Mouse (Mus musculus) subcutaneous adipose tissue, adult 2 months (tissue): ENCODE results near the gene Srebf2. TPM values are rescaled to one million over a fixed set of nuclear protein-coding genes. Genes with fewer than 3 reads are reported as not detected.

Experiments used
- polyA plus RNA-seq: library from polyadenylated mRNA; depleted of rRNA; stranded (reverse); fragments of >200 nt; gene quantifications from 2 replicates; pipeline ENCODE4 v1.2.3, GENCODE M21; 2012; ENCODE audit warnings: low replicate concordance; rRNA removed

The Srebf2 gene
- polyA plus RNA-seq, result 60.2 and 70.3 TPM in 2 replicates

GRCm38 (mm10) chr15:82146770-82147610 is at the start of gene Srebf2:
Gene Srebf2, plus strand, starts transcription at chr15:82147181.

GRCm38 (mm10) chr15:82127426-82128374 is 19.3 kb upstream of the Srebf2 start, which contains the start of gene Ccdc134:
Gene Ccdc134, plus strand, starts transcription at chr15:82127922.

GRCm38 (mm10) chr15:82212752-82213063 is 65.7 kb downstream of the Srebf2 start, which contains the start of gene Shisa8:
Gene Shisa8, minus strand, starts transcription at chr15:82212815.

GRCm38 (mm10) chr15:82223657-82224601 is 76.9 kb downstream of the Srebf2 start, which contains the start of gene Tnfrsf13c:
Gene Tnfrsf13c, minus strand, starts transcription at chr15:82224369.

GRCm38 (mm10) chr15:82244115-82244804 is 97.3 kb downstream of the Srebf2 start, which contains the start of gene Cenpm:
Gene Cenpm, minus strand, starts transcription at chr15:82244748.

GRCm38 (mm10) chr15:82252097-82252496 is 105.1 kb downstream of the Srebf2 start, which contains the start of gene 1500009C09Rik:
Gene 1500009C09Rik, plus strand, starts transcription at chr15:82252397.

Other genes starting within 250 kb of the Srebf2 start
- 20.3 and 22.0 TPM in 2 replicates for gene Polr3h, start 220.9 kb upstream of the Srebf2 start, polyA plus RNA-seq
- gene Csdc2, start 210.4 kb upstream of the Srebf2 start, polyA plus RNA-seq, result 3.8 and 39.1 TPM in 2 replicates
- 109 and 124 TPM in 2 replicates for gene Pmm1, start 186.3 kb upstream of the Srebf2 start, polyA plus RNA-seq
- not detected in 2 replicates for gene 1700029P11Rik, start 166.6 kb upstream of the Srebf2 start, polyA plus RNA-seq
- 23.3 and 33.3 TPM in 2 replicates for gene Xrcc6, start 159.3 kb upstream of the Srebf2 start, polyA plus RNA-seq
- 28.1 and 41.7 TPM in 2 replicates for gene Desi1, start 113.3 kb upstream of the Srebf2 start, polyA plus RNA-seq
- gene Snu13, start 99.6 kb upstream of the Srebf2 start, polyA plus RNA-seq, result 50.4 and 75.6 TPM in 2 replicates
- gene 4930407I10Rik, start 88.0 kb upstream of the Srebf2 start, polyA plus RNA-seq, result not detected in 2 replicates
- gene Mei1, start 77.2 kb upstream of the Srebf2 start, polyA plus RNA-seq, result 0.04 TPM in 1 of 2 replicates, not detected in the other
- gene Ccdc134, start 19.3 kb upstream of the Srebf2 start, polyA plus RNA-seq, result 10.0 and 14.9 TPM in 2 replicates
- 0.40 and 0.62 TPM in 2 replicates for gene Shisa8, start 65.6 kb downstream of the Srebf2 start, polyA plus RNA-seq
- 0.40 and 0.66 TPM in 2 replicates for gene Tnfrsf13c, start 77.2 kb downstream of the Srebf2 start, polyA plus RNA-seq
- gene Cenpm, start 97.6 kb downstream of the Srebf2 start, polyA plus RNA-seq, result 3.7 and 11.9 TPM in 2 replicates
- not detected in 2 replicates for gene 1500009C09Rik, start 105.2 kb downstream of the Srebf2 start, polyA plus RNA-seq
- gene Sept3, start 127.7 kb downstream of the Srebf2 start, polyA plus RNA-seq, result 1.6 and 1.8 TPM in 2 replicates
- 0.19 TPM in 1 of 2 replicates, not detected in the other for gene Wbp2nl, start 151.8 kb downstream of the Srebf2 start, polyA plus RNA-seq
- gene Naga, start 191.7 kb downstream of the Srebf2 start, polyA plus RNA-seq, result 135 and 144 TPM in 2 replicates
- gene Pheta2, start 191.8 kb downstream of the Srebf2 start, polyA plus RNA-seq, result 2.1 and 8.0 TPM in 2 replicates
- gene Smdt1, start 191.8 kb downstream of the Srebf2 start, polyA plus RNA-seq, result 221 and 257 TPM in 2 replicates
- 293 and 339 TPM in 2 replicates for gene Ndufa6, start 207.1 kb downstream of the Srebf2 start, polyA plus RNA-seq
- gene Cyp2d22, start 233.1 kb downstream of the Srebf2 start, polyA plus RNA-seq, result 65.9 and 85.3 TPM in 2 replicates
- not detected in 2 replicates for gene Cyp2d11, start 246.8 kb downstream of the Srebf2 start, polyA plus RNA-seq